Mouse (Mus musculus) liver, postnatal 0 days (tissue): ENCODE measurements at regions not wholly inside any gene's neighbourhood (a gene's known extent, or its start where the extent isn't known, plus 50 kb on each side); places are given as distances from the start of the nearest gene placed in this dataset.
A peak's percentile ranks its signal among the peaks of the same experiment; 100 is the strongest.

Experiments used
- ATAC-seq: fragments of 200-750 bp; cut with Nextera tagmentation; 2 replicates; pipeline ENCODE4 v1.8.0; 2017; ENCODE audit warnings: mild to moderate bottlenecking, moderate library complexity
- DNase-seq: peaks from one replicate; pipeline ENCODE4 v3.0.0-alpha.2; 2016
- H3K27ac ChIP-seq: fragments of 300-500 bp; sonication (generic); 2 replicates; pipeline ENCODE4 v1.5.1; 2014; ENCODE audit warnings: antibody characterized with exemption, moderate library complexity, mild to moderate bottlenecking, low read depth
- H3K27me3 ChIP-seq: fragments of 300-500 bp; sonication (generic); 2 replicates; pipeline ENCODE4 v1.6.1; 2014; ENCODE audit warnings: low read length, control low read depth, mixed read lengths; ENCODE audit not compliant: insufficient read depth
- H3K36me3 ChIP-seq: fragments of 300-500 bp; sonication (generic); replicated peaks from 2 replicates; pipeline ENCODE4 v1.6.1; 2014; ENCODE audit warnings: mild to moderate bottlenecking, control low read depth, low read length, moderate library complexity, mixed read lengths; ENCODE audit not compliant: insufficient read depth
- H3K4me1 ChIP-seq: fragments of 300-500 bp; sonication (generic); 2 replicates; pipeline ENCODE4 v1.6.1; 2014; ENCODE audit warnings: antibody characterized with exemption, mild to moderate bottlenecking, control low read depth; ENCODE audit not compliant: insufficient read depth
- H3K4me2 ChIP-seq: fragments of 300-500 bp; sonication (generic); 2 replicates; pipeline ENCODE4 v1.6.1; 2014; ENCODE audit warnings: low read depth, mild to moderate bottlenecking, low read length, moderate library complexity, mixed read lengths
- H3K4me3 ChIP-seq: fragments of 300-500 bp; sonication (generic); 2 replicates; pipeline ENCODE4 v1.5.1; 2014; ENCODE audit warnings: low read depth, low read length
- H3K9ac ChIP-seq: fragments of 300-500 bp; sonication (generic); replicated peaks from 2 replicates; pipeline ENCODE4 v1.6.1; 2014; ENCODE audit warnings: mild to moderate bottlenecking, moderate library complexity
- H3K9me3 ChIP-seq: fragments of 300-500 bp; sonication (generic); 2 replicates; pipeline ENCODE4 v1.6.1; 2016; ENCODE audit warnings: mild to moderate bottlenecking, control low read depth, low read length, mixed read lengths
- CTCF ChIP-seq: sonication (generic); IDR thresholded peaks from 2 replicates; pipeline ENCODE4 v1.5.1; 2016; ENCODE audit warnings: antibody characterized with exemption, low read depth
- EP300 ChIP-seq: IDR thresholded peaks from 2 replicates; pipeline ENCODE4 v1.6.1; 2016; ENCODE audit warnings: antibody characterized with exemption, low read depth, mild to moderate bottlenecking
- WGBS: fragments of 180-500 bp; shearing (Covaris S2); extraction: QIAGEN DNeasy Blood & Tissue Kit; methylation state at CpG from one replicate; pipeline ENCODE4 v1.1.7; 2014; ENCODE audit not compliant: insufficient replicate concordance; 5-methylcytosine and 5-hydroxymethylcytosine counted together

GRCm38 (mm10) chr4:119018573-119018972 lies 57.2 kb downstream of the Lao1 start:
- Histone ChIP-seq H3K4me2 (peak overlapping the region; percentile 52), H3K4me1 (peaks cover 23% of the 10 kb centered on the region), H3K27ac (peak overlapping the region; percentile 79), H3K4me3 (no peak overlapping the region), H3K9me3 (no peaks in the 10 kb centered on the region), H3K9ac (peak overlapping the region; percentile 49), H3K27me3 (no peaks in the 10 kb centered on the region), H3K36me3 (no peaks in the 10 kb centered on the region)
- ATAC-seq (peak; percentile 87), DNase-seq (peak; percentile 49)
- WGBS: 33% methylated on average over 6 of the region's 6 CpGs
- peak; percentile 94 for TF ChIP-seq EP300
- no peak for TF ChIP-seq CTCF

DNA sequence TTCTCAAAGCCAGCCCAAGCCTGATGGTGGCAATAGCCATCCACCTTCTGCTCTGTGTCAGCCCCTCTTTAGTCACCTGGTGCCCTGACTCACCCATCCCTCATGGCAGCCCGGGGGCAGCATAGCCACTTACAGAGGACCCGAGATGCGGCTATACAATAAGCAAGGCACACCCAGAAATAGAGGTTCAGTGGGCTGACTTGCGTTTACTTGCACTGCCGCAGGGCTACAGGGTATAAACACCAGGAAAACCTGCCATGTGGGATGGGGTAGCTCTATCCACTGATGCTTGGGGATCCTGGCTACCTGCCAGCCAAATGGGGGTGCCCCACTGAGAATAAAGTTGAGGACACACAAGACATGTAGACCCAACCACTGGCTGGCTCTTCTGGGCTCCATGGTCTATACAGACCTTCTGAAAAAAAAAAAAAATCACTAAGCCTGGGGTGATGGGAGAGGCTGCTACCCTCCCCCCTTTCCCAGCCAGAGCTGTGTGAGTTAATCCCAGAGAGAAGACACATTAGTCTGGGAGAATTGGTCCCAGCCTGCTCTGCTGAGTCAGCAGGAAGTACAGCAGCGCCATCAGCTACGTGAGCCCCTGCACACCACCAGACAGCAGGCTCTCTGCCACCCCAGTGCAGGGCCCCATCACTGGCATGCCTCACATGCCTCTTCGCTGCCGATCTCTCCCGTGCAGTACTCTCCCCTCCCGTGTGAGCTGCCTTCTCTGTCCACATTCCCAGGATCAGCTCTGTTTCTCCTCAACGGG lies 57.8 kb downstream of the Lao1 start:
- Histone ChIP-seq H3K4me1 (peaks cover 23% of the 10 kb centered on the region), H3K9me3 (no peaks in the 10 kb centered on the region), H3K9ac (peak overlapping the region; percentile 49), H3K27me3 (no peaks in the 10 kb centered on the region), H3K27ac (peak overlapping the region; percentile 79), H3K4me2 (peak overlapping the region; percentile 52), H3K4me3 (0 out of 2 replicates have a peak overlapping the region, but pooled peaks have one; percentile 1), H3K36me3 (no peaks in the 10 kb centered on the region)
- 33% methylated on average over 12 of the region's 12 CpGs for WGBS
- ATAC-seq: peak; percentile 66
- TF ChIP-seq EP300: no peak
- 0 out of 2 replicates have a peak, but pooled peaks have one; percentile 4 for TF ChIP-seq CTCF
- DNase-seq: peak; percentile 44

DNA sequence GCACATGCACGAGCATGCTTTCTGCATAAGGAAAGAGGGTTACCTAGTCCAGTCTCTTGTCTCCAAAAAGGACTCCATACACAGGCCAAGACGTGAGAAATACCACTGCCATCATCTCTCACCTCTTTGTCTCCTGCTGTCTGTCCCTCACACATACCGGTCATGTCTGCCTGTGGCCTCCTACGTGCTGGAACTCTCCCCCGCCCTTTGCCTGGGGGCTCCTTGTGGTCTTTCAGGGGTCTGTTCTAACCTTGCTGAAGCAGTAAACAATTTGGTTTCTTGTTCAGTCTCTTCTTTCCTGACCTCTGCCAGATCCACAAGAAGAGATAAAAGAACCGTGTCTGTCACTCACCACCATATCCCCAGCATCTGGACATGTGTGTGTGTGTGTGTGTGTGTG lies 61.0 kb downstream of the Lao1 start:
- Histone ChIP-seq H3K4me2 (no peak overlapping the region), H3K27ac (no peak overlapping the region), H3K36me3 (no peaks in the 10 kb centered on the region), H3K4me1 (peaks cover 35% of the 10 kb centered on the region), H3K9ac (no peak overlapping the region), H3K9me3 (no peaks in the 10 kb centered on the region), H3K4me3 (no peak overlapping the region), H3K27me3 (no peaks in the 10 kb centered on the region)
- 52% methylated on average over 6 of the region's 6 CpGs for WGBS
- ATAC-seq (no peak), DNase-seq (no peak)
- no peak for TF ChIP-seq EP300
- TF ChIP-seq CTCF: no peak

DNA sequence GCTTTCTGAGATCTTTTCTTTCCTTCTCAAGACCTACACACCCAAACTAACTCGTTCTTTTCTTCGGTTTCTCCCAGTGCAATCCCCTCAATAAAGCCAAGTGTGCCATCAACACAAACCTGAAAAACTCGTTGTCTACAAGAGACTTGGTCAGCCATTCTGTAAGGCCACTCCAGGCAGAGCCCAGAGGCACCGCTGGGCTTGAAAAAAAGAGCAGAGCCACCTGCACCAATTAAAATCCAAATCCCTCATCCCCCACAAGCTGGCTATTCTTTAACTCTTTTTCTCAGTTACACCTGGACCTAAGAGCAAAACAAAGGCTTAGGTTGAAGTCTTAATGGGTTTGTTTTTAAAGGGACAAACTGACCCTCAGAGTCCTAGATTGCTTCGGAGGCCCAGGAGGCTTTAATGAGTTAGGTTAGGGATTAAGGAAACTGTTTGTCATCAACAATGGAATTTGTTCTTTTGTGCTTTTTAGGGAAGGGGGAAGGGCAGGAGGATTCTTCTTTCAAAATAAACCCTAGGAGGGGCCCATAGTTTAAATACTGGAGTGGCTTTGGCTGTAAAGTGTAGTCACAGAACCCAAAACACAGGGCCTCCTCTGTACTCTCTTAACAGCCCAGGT lies 65.0 kb downstream of the Lao1 start:
- TF ChIP-seq EP300 (no peak), CTCF (no peak)
- Histone ChIP-seq H3K9ac (peak overlapping the region; percentile 1; the same call in 1 of the 2 replicates), H3K4me2 (no peak overlapping the region), H3K4me3 (no peak overlapping the region), H3K27me3 (no peaks in the 10 kb centered on the region), H3K9me3 (no peaks in the 10 kb centered on the region), H3K27ac (no peak overlapping the region), H3K36me3 (no peaks in the 10 kb centered on the region), H3K4me1 (peaks cover 41% of the 10 kb centered on the region)
- WGBS: 54% methylated on average over 5 of the region's 5 CpGs
- ATAC-seq (no peak), DNase-seq (no peak)

DNA sequence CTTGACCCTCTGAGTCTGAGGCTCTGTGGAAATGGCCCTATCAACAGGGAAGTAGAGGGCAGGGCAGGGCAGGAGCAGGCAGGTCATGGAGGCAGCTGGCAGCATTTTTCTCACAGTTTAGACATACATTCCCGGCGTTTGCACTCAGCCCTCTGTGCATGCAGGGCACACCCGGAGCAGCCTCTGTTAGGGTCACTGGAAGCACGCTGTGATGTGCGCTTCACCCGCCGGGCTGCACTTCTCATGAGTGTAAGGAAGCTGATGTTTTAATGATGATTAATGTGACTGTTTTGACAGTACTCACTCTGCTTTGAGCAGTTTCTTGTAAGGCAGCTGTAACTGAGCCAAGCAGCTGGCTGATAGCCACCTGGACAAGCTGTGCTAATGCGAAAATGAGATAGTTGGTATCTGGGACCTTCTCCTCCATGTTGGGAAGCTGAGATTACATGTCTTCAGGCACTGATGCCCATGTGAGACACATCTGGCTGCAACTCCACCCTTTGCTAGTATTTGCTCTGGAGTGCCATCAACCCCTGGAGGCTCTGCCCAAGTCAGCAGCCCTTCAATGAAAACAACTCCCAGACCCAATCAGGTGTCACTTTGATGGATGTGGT lies 66.9 kb downstream of the Lao1 start:
- TF ChIP-seq CTCF (peak; percentile 20), EP300 (peak; percentile 100)
- no peak overlapping the region for H3K4me3 ChIP-seq
- peak overlapping the region; percentile 55 for H3K4me2 ChIP-seq
- peak overlapping the region; percentile 97 for H3K27ac ChIP-seq
- peaks cover 40% of the 10 kb centered on the region for H3K4me1 ChIP-seq
- H3K9me3 ChIP-seq: no peaks in the 10 kb centered on the region
- H3K9ac ChIP-seq: peak overlapping the region; percentile 27; the same call in 1 of the 2 replicates
- no peaks in the 10 kb centered on the region for H3K27me3 ChIP-seq
- peak; percentile 94 for ATAC-seq
- 33% methylated on average over 8 of the region's 8 CpGs for WGBS
- DNase-seq: peak; percentile 79
- H3K36me3 ChIP-seq: no peaks in the 10 kb centered on the region

DNA sequence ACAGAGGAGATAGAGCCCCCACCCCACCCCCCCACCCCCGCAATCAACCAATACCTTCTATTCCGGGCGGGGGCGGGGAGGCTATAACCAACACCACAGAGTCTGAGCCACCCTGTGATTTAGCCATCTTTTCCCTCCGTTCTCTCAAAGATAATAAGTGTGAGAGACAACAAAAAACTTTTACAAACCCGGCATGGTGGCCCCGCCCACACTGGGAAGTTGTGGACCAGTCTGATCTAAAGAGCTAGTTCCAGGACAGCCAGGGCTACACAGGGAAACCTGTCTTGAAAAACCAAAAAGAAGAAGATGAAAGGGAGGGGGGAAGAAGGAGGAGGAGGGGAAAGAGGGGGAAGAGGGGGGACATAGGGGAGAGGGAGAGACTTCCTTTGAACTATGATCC lies 67.7 kb downstream of the Lao1 start:
- 58% methylated on average over 7 of the region's 7 CpGs for WGBS
- Histone ChIP-seq H3K4me2 (peak overlapping the region; percentile 23; the same call in 1 of the 2 replicates), H3K4me1 (peaks cover 40% of the 10 kb centered on the region), H3K36me3 (no peaks in the 10 kb centered on the region), H3K27me3 (no peaks in the 10 kb centered on the region), H3K9me3 (no peaks in the 10 kb centered on the region), H3K4me3 (no peak overlapping the region), H3K9ac (peak overlapping the region; percentile 31; the same call in 1 of the 2 replicates), H3K27ac (peak overlapping the region; percentile 97)
- TF ChIP-seq CTCF (no peak), EP300 (no peak)
- ATAC-seq: no peak
- no peak for DNase-seq
